Mouse (Mus musculus) brain, embryonic 14.5 days (tissue): Measurements from ENCODE around the gene Mmel1.

ENCODE experiments used
- CTCF ChIP-seq: fragments of 200-500 bp; IDR thresholded peaks from 2 replicates; pipeline ENCODE4 v1.5.1; 2012; ENCODE audit warnings: inconsistent platforms, mild to moderate bottlenecking, moderate library complexity, borderline replicate concordance; ENCODE audit not compliant: insufficient read depth, insufficient read length; ENCODE audit errors: extremely low read depth
- POLR2A ChIP-seq: fragments of 200-500 bp; IDR thresholded peaks from 2 replicates; pipeline ENCODE4 v1.6.1; 2012; ENCODE audit warnings: mild to moderate bottlenecking, inconsistent platforms, borderline replicate concordance; ENCODE audit not compliant: poor library complexity, insufficient read depth, insufficient read length, severe bottlenecking; ENCODE audit errors: extremely low read depth

GRCm38 (mm10) chr4:154880730-154881129 lies 11.3 kb downstream of the Mmel1 start:
- TF ChIP-seq POLR2A (no peak), CTCF (no peak)
